Mouse (Mus musculus) erythroblast, adult 5-6 weeks (primary cell): ENCODE data around the gene Lexm. TPM values are rescaled to one million over a fixed set of nuclear protein-coding genes. Genes with fewer than 3 reads are reported as not detected.

Source experiments
- ATAC-seq: replicated peaks from 2 replicates; pipeline ENCODE4 v1.8.0; 2016; ENCODE audit warnings: moderate number of reproducible peaks, mild to moderate bottlenecking, moderate TSS enrichment, inconsistent platforms; ENCODE audit not compliant: poor library complexity, low FRiP score, severe bottlenecking
- total RNA-seq, 2 experiments: library from RNA; stranded (forward) in 1 of 2; stranded (reverse) in 1 of 2; fragments of 150-400 nt in 1 of 2; fragments of 200-764, 138-1000 nt in 1 of 2; gene quantifications; 2 replicates each; pipeline versions ENCODE4 v1.2.3 to v1.2.4; 2015 to 2017; ENCODE audit warnings: low replicate concordance in 2 of 2

The Lexm gene
- total RNA-seq, 2 experiments from 2014 or later: not detected

GRCm38 (mm10) chr4:106628650-106629360 is 11.8 kb upstream of the Lexm start:
- no peak for ATAC-seq

DNA sequence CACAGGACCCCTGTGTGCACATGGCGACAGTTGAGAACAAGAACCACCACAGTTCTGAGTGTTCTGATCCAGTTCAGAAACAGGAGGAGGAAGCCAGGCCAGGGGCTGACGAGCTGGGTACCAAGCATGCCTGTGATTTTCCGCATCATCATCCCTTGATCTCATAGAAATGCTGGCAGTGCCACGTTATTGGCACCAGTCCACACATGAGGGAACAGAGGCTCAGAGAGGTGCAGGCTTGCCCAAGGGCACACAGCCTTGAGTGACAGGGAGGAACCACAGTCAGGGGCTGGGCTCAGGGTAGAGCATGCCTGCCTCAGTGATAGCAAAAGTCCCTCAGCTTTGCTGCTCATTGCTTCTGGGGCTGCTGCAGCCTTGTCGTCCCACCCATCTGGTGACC is 10.8 kb upstream of the Lexm start:
- ATAC-seq: no peak

GRCm38 (mm10) chr4:106624271-106624670 is 7.2 kb upstream of the Lexm start:
- ATAC-seq: no peak

GRCm38 (mm10) chr4:106622712-106623111 is 5.7 kb upstream of the Lexm start:
- no peak for ATAC-seq

GRCm38 (mm10) chr4:106622030-106622493 is 5.0 kb upstream of the Lexm start, which contains the start of gene Ttc22:
Gene Ttc22 (plus strand): TSS chr4:106622432.
- no peak for ATAC-seq

DNA sequence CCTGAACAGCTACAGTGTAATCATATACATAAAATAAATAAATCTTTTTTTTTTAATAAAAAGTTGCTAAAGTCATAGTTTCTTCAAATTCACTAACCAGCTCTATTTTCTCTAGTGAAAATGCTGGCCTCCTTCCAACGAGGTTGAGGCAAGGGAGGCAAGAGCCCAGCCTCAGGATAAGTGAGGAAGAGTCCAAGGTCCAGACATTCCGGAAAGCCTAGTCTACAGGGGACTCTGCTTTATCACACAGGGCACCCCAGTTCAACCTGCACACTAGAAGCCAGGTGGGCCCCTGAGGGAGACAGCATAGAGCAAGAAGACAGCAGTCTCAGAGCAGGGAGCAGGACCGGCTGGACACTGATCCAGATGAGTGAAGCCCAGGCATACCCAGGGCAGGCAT is 4.4 kb upstream of the Lexm start:
- ATAC-seq: no peak

DNA sequence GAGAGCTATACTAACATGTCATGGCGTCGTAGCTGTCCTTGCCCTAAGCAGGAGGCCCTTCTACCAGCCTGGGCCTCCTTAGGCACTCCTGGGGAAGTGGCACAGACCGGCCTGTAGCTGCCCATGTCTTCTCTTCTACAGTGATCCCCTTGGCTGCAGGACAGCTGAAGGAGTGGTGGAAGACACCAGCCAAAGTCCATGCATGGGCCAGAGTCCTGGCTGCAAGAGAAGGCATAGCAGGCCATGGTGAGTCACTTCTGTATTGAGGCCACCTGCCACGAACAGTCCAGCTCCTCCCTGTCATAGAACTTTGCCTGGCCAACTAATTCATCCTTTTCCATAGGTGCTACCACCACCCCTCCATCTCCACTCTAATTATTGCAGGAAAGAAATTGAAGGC is 1.9 kb upstream of the Lexm start:
- ATAC-seq: no peak

- ATAC-seq: no peak
Measured at GRCm38 (mm10) chr4:106615637-106616036, 1.4 kb downstream of the Lexm start.

GRCm38 (mm10) chr4:106614881-106615280 is 2.2 kb downstream of the Lexm start:
- ATAC-seq: no peak

DNA sequence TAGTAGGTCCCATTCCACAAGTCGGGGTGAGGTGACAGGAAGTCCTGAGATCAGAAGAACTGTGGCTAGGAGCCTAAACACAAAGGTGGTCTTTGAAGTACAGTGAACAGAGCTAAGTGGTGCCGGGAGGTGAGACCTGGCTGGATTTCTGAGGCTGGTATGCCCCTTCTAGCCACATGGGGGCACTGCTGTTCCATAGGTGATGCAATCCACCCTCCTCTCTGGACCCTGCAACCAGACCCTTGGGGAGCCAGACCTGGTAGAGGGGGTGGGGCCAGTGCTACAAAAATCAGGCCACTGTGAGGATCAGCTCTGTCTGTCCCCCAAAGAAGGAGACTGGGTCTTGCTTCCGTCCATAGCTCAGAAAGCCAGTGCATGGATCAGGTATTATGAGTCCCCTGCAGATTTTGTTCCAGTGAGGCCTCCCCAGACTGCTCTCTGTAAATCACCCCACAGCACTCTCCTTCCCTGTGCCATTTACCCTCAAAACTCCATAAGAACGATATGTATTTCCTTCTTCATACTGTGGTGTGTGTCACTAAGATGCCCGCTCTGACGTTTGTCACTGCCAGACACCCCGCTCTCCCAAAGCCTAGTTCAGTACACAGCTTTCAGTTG is 2.8 kb downstream of the Lexm start:
- ATAC-seq: peak; percentile 74

DNA sequence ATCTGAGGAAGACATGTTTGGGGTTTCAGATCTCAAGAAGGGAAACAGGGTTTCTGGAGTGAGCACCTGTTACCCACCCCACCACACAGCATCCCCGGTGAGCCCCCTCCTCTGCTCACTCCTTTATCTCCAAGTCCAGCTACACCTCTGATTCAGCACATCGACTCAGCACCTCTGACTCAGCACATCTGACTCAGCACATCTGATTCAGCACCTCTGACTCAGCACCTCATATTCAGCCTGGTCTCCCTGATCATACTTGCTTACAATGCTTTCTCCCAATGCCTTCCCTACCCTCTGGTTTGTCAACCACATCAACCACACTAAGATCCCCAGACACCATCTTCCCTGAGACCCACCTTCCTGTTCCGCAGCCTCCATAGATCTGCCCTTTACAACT is 3.5 kb downstream of the Lexm start:
- ATAC-seq: peak; percentile 90

GRCm38 (mm10) chr4:106613105-106613504 is 3.9 kb downstream of the Lexm start:
- peak; percentile 9 for ATAC-seq

- ATAC-seq: no peak
Measured at GRCm38 (mm10) chr4:106607905-106608304, 9.1 kb downstream of the Lexm start.

- 0 out of 2 replicates have a peak, but pooled peaks have one; percentile 52 for ATAC-seq
Measured at GRCm38 (mm10) chr4:106606639-106607554, 10.1 kb downstream of the Lexm start.

GRCm38 (mm10) chr4:106600770-106601169 is 16.3 kb downstream of the Lexm start:
- ATAC-seq: no peak

DNA sequence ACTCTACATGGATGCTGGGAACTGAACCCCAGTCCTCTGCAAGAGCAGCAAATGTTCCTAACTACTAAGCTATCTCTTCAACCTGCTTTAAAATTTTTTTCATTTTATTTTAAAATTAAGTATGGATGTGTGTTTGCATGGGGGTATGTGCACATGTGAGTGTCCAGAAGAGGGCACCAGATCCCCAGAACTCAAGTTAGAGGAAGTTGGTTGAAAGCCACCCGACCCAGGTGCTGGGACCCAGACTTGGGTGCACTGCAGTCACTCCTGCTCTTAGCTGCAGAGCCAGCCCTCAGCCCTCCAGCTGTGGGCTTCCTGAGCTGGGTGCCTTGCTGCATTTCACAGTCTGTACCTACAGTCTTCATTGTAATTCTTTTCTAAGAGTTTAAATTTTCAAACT is 17.6 kb downstream of the Lexm start:
- ATAC-seq: no peak

DNA sequence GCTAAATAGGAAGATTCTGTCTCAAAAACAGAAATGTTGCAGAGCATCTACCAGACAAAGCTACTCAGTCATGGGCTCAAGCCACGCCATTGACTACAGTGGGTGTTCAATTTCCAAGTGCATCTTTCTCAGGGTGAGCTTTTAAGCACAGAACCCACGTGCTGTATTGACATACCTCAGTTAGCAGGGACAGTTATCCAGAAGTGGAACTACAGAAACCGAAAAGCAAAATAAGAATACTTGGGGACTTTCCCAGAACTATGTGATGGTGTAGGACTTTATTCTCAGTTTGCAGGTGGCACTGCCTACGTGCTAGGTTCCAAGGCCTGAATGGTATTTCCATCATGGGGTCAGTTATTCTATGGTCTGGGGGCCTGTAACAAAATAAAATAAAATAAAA is 19.3 kb downstream of the Lexm start:
- no peak for ATAC-seq

DNA sequence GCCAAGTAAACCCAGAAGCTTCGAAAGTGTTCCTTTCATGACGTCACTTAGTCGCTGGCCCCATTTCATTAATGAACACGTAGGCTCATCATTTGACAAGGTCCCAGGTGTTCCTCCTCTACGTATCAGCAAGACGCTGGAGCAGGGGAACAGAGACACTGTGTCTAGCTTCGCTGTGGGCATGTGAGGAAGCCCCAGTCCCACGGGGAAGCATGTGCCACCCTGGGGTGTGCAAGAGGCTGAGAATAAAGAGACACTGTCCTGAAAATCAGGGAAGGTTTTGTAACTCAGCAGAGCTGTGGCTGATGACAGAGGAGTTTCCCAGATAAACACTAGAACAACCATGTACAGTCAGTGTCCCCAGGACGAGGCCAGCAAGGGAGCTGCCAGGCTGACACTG is 20.0 kb downstream of the Lexm start:
- no peak for ATAC-seq

- no peak for ATAC-seq
Measured at GRCm38 (mm10) chr4:106596200-106596599, 20.8 kb downstream of the Lexm start.

DNA sequence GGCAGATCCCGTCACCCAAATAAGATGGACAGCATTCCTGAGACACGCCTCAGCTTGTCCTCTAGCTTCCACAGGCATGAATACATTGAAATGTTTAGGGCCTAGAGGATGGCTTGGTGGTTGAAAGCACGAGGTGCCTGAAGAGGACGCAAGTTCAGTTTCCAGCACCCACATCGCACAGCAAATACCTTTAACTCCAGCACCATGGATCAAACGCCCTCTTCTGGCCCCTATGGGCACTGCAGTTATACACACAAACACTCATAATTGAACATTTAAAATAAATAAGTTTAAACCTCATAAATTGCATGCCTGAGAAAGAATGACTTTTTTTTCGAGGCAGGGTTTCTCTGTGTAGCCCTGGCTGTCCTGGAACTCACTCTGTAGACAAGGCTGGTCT is 23.4 kb downstream of the Lexm start:
- ATAC-seq: no peak
